Mouse (Mus musculus): ENCODE data around the gene Rngtt. TPM values are rescaled to one million over a fixed set of nuclear protein-coding genes. Genes with fewer than 3 reads are reported as not detected.
A peak's percentile ranks its signal among the peaks of the same experiment; 100 is the strongest.

Gene Rngtt
- polyA plus RNA-seq, 1 experiment from 2014 or later, result 39.3 TPM

DNA sequence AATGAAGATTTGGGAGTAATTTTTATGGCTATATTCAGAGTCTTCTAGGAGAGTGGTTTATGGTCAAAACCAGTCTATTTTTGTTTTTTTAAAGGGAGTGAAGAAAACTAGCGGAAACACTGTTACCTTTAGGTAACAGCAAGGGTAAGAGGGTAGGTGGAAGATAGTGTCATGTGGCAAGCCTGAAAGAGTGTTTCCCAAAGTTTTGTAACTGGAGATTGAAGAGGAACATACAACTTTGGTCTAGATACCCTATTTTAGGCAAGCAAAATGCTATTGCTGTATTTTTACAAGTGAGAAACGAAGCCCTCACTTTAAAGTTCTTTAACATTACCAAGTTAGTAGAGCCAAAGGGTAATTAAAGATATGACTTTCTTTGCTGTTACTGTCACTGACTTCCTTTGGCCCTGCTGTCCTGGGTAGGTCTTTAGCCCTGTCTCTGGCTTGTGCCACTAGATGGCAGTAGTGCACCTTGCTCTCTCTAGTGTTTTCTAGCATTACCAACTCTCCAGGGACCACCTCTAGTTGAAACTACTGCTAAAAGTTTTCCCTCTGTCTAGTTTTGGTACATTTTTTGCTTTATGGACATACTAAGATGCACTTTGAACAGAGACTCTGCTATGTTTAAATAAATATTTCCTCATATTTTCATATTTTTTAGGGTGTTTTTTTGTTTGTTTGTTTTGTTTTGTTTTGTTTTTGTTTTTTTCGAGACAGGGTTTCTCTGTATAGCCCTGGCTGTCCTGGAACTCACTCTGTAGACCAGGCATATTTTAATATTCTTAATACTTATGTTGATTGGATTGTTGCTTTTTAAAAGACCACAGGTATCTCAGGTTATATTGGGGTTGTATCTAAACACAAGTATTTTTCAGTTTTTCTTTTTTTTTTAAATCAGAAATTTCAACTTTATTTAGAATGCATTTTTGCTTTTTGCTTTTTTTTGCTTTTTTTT, 86.4 kb downstream of the Rngtt start:
- Histone ChIP-seq H3K27me3 (ENCODE audit: control insufficient read depth, insufficient read depth, low read length) (no peaks in the 10 kb centered on the region), H3K9ac (ENCODE audit: low read depth, low read length) (no peak overlapping the region), H3K4me2 (replicated peaks; ENCODE audit: low read depth, low read length) (no peak overlapping the region), H3K27ac (ENCODE audit: low read depth, low read length) (no peak overlapping the region), H3K4me1 (replicated peaks; ENCODE audit: control insufficient read depth, insufficient read depth, low read length) (no peaks in the 10 kb centered on the region), H3K9me3 (ENCODE audit: control insufficient read depth, low read length) (no peaks in the 10 kb centered on the region), H3K4me3 (ENCODE audit: low read depth, low read length) (no peak overlapping the region), H3K36me3 (ENCODE audit: control insufficient read depth, insufficient read depth, low read length) (no peaks in the 10 kb centered on the region)
- peak; percentile 67; the same call in 1 of the 2 replicates for ATAC-seq (ENCODE audit: low FRiP score)
- DNase-seq (ENCODE audit: low spot score), result peak; percentile 92
- WGBS, result 61% methylated on average over 3 of the region's 3 CpGs

DNA sequence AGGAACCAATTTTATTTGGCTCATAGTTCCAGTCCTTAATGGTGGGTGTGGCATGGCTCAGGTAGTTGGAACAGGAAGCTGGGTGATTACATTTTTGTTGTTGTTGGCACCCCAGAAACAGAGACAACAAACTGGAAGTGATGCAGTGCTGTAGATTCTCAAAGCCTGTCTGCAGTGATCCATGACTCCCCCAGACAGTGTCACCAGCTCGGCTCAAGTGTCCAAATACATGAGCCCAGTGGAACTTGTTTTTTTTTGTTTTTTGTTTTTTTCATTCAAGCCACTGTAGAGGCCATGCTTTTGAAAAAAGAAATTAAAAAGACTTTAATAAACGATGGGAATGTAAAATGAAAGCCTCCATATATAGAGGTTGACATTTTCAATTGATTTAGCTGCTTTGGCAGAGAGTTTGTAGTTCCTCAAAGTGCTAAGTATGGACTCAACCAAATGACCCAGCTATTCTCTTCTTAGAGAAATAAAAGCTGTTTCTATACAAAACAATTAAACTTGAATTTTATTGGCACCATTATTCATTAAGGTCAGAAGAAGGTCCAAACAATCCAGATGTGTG, 95.7 kb downstream of the Rngtt start:
- Histone ChIP-seq H3K4me2 (replicated peaks; ENCODE audit: low read depth, low read length) (no peak overlapping the region), H3K9ac (ENCODE audit: low read depth, low read length) (no peak overlapping the region), H3K4me1 (replicated peaks; ENCODE audit: control insufficient read depth, insufficient read depth, low read length) (no peaks in the 10 kb centered on the region), H3K4me3 (ENCODE audit: low read depth, low read length) (no peak overlapping the region), H3K9me3 (ENCODE audit: control insufficient read depth, low read length) (no peaks in the 10 kb centered on the region), H3K27me3 (ENCODE audit: control insufficient read depth, insufficient read depth, low read length) (no peaks in the 10 kb centered on the region), H3K27ac (ENCODE audit: low read depth, low read length) (no peak overlapping the region), H3K36me3 (ENCODE audit: control insufficient read depth, insufficient read depth, low read length) (no peaks in the 10 kb centered on the region)
- 75% methylated on average over 2 of the region's 2 CpGs for WGBS
- no peak for DNase-seq (ENCODE audit: low spot score)
- ATAC-seq (ENCODE audit: low FRiP score), result no peak

DNA sequence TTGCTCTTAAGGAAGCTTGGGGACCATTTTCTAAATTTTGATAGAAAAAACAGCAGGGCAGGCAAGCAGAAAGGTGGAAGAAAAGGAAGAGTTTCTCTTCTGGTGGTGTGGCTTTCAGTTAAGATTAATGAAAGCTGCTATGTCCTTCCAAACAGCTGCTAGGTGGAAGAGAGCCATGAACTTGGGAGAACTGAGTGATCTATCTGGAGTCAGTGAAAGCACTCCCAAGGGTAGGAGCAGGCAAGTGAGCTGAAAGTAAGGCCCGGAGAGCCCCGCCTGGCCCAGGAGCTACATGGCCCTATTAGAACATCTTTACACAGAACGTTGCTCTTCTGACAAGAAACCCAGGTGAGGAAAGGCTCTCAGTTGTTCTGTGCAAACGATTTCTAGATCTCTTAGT, 103.7 kb downstream of the Rngtt start:
- no peaks in the 10 kb centered on the region for H3K27me3 ChIP-seq (ENCODE audit: control insufficient read depth, insufficient read depth, low read length)
- H3K9ac ChIP-seq (ENCODE audit: low read depth, low read length), result no peak overlapping the region
- no peaks in the 10 kb centered on the region for H3K9me3 ChIP-seq (ENCODE audit: control insufficient read depth, low read length)
- H3K36me3 ChIP-seq (ENCODE audit: control insufficient read depth, insufficient read depth, low read length), result no peaks in the 10 kb centered on the region
- no peaks in the 10 kb centered on the region for H3K4me1 ChIP-seq (replicated peaks; ENCODE audit: control insufficient read depth, insufficient read depth, low read length)
- DNase-seq (ENCODE audit: low spot score), result no peak
- H3K4me3 ChIP-seq (ENCODE audit: low read depth, low read length), result no peak overlapping the region
- H3K27ac ChIP-seq (ENCODE audit: low read depth, low read length), result no peak overlapping the region
- no peak for ATAC-seq (ENCODE audit: low FRiP score)
- H3K4me2 ChIP-seq (replicated peaks; ENCODE audit: low read depth, low read length), result no peak overlapping the region
- 74% methylated on average over 4 of the region's 4 CpGs for WGBS

DNA sequence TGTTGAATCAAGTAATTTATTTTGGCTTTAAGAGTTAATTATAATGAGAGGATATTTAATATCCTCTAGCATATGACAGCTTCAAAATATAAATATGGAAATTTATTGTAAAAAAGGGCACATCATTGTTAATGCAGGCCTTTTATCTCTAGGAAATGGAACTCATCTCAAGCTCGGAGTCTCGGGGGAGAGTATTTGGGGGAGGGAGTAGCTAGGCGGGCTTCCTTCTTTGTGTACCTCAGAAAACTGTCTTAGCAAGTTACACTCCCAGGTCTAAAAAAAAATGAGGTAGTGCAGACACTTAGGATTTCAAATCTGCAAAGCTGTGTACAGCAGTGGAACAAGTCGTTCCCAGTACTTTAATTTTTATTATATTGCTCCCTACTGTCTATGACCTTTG, 104.7 kb downstream of the Rngtt start:
- 83% methylated on average over 4 of the region's 4 CpGs for WGBS
- Histone ChIP-seq H3K4me1 (replicated peaks; ENCODE audit: control insufficient read depth, insufficient read depth, low read length) (no peaks in the 10 kb centered on the region), H3K4me2 (replicated peaks; ENCODE audit: low read depth, low read length) (no peak overlapping the region), H3K36me3 (ENCODE audit: control insufficient read depth, insufficient read depth, low read length) (no peaks in the 10 kb centered on the region), H3K4me3 (ENCODE audit: low read depth, low read length) (no peak overlapping the region), H3K27me3 (ENCODE audit: control insufficient read depth, insufficient read depth, low read length) (no peaks in the 10 kb centered on the region), H3K27ac (ENCODE audit: low read depth, low read length) (no peak overlapping the region), H3K9ac (ENCODE audit: low read depth, low read length) (no peak overlapping the region), H3K9me3 (ENCODE audit: control insufficient read depth, low read length) (no peaks in the 10 kb centered on the region)
- no peak for ATAC-seq (ENCODE audit: low FRiP score)
- no peak for DNase-seq (ENCODE audit: low spot score)

DNA sequence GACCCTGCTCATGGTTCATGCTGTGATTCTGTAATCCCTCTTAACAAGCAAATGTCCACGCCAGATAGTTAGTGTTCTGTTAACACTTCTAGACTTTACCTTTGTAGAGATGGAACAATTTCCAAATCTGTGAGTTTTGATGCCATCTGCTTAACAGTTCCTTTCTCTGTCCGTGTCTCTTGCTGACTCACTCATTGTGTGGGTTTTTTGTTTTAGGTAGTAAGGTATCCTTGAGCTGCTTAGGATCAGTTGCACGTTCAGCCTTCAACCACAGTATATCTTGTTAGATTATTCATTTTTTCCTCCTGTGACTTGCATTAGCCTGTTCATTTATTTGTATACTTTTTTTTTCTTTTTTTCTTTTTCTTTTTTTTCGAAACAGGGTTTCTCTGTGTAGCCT, 107.3 kb downstream of the Rngtt start:
- WGBS, result 88% methylated on average over 4 of the region's 4 CpGs

DNA sequence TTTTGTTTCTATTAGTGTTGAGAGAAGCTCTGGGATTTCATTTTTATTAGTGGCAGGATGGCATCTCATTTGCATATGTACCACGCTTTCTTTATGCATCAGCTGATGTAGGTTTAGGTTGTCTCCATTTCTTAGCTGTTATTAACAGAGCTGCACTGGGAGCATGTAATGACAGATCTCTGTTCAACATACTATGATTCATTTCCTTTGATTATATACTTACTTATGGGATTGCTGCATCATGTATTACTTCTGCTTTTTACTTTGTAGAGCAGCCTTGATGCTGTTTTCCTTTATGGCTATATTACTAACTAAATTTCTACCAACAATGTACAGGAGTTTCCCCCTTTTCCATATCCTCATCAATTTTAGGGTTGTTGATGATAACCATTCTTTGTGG, 109.5 kb downstream of the Rngtt start:
- H3K4me1 ChIP-seq (replicated peaks; ENCODE audit: control insufficient read depth, insufficient read depth, low read length), result no peaks in the 10 kb centered on the region
- 94% methylated on average over 1 of the region's 1 CpGs for WGBS
- no peaks in the 10 kb centered on the region for H3K9me3 ChIP-seq (ENCODE audit: control insufficient read depth, low read length)
- H3K4me3 ChIP-seq (ENCODE audit: low read depth, low read length), result no peak overlapping the region
- DNase-seq (ENCODE audit: low spot score), result no peak
- no peak overlapping the region for H3K4me2 ChIP-seq (replicated peaks; ENCODE audit: low read depth, low read length)
- no peak for ATAC-seq (ENCODE audit: low FRiP score)
- H3K9ac ChIP-seq (ENCODE audit: low read depth, low read length), result no peak overlapping the region
- no peaks in the 10 kb centered on the region for H3K36me3 ChIP-seq (ENCODE audit: control insufficient read depth, insufficient read depth, low read length)
- no peak overlapping the region for H3K27ac ChIP-seq (ENCODE audit: low read depth, low read length)
- H3K27me3 ChIP-seq (ENCODE audit: control insufficient read depth, insufficient read depth, low read length), result no peaks in the 10 kb centered on the region

More for the DNA sequence above, 107.3 kb downstream of the Rngtt start:
- no peaks in the 10 kb centered on the region for H3K36me3 ChIP-seq (ENCODE audit: control insufficient read depth, insufficient read depth, low read length)
- no peak overlapping the region for H3K27ac ChIP-seq (ENCODE audit: low read depth, low read length)
- no peaks in the 10 kb centered on the region for H3K4me1 ChIP-seq (replicated peaks; ENCODE audit: control insufficient read depth, insufficient read depth, low read length)
- no peaks in the 10 kb centered on the region for H3K9me3 ChIP-seq (ENCODE audit: control insufficient read depth, low read length)
- H3K9ac ChIP-seq (ENCODE audit: low read depth, low read length), result no peak overlapping the region
- H3K4me3 ChIP-seq (ENCODE audit: low read depth, low read length), result no peak overlapping the region
- ATAC-seq (ENCODE audit: low FRiP score) (no peak), DNase-seq (ENCODE audit: low spot score) (no peak)
- H3K27me3 ChIP-seq (ENCODE audit: control insufficient read depth, insufficient read depth, low read length), result no peaks in the 10 kb centered on the region
- no peak overlapping the region for H3K4me2 ChIP-seq (replicated peaks; ENCODE audit: low read depth, low read length)

DNA sequence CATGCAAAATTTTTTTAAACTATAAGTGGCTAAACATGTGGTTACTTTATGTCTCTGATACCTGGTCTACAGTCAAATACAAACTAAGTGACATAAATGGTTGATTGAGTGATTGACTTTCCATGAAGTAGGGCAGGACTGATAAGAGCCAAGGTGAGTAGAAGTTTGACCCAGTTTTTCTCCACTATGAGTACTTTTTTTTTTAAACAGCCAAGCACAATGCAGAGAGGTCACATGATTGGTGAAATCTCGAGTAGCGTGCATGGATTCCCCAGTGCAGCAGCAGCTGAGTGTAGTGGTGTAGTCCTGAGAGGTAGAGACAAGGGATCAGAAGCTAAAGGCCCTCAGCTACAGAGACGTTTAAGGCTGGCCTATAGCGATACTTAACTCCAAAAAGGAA, 118.7 kb downstream of the Rngtt start:
- H3K36me3 ChIP-seq (ENCODE audit: control insufficient read depth, insufficient read depth, low read length), result no peaks in the 10 kb centered on the region
- no peaks in the 10 kb centered on the region for H3K4me1 ChIP-seq (replicated peaks; ENCODE audit: control insufficient read depth, insufficient read depth, low read length)
- DNase-seq (ENCODE audit: low spot score) (no peak), ATAC-seq (ENCODE audit: low FRiP score) (no peak)
- H3K4me3 ChIP-seq (ENCODE audit: low read depth, low read length), result no peak overlapping the region
- no peak overlapping the region for H3K9ac ChIP-seq (ENCODE audit: low read depth, low read length)
- H3K9me3 ChIP-seq (ENCODE audit: control insufficient read depth, low read length), result no peaks in the 10 kb centered on the region
- 68% methylated on average over 4 of the region's 4 CpGs for WGBS
- H3K27ac ChIP-seq (ENCODE audit: low read depth, low read length), result no peak overlapping the region
- H3K4me2 ChIP-seq (replicated peaks; ENCODE audit: low read depth, low read length), result no peak overlapping the region
- no peaks in the 10 kb centered on the region for H3K27me3 ChIP-seq (ENCODE audit: control insufficient read depth, insufficient read depth, low read length)

DNA sequence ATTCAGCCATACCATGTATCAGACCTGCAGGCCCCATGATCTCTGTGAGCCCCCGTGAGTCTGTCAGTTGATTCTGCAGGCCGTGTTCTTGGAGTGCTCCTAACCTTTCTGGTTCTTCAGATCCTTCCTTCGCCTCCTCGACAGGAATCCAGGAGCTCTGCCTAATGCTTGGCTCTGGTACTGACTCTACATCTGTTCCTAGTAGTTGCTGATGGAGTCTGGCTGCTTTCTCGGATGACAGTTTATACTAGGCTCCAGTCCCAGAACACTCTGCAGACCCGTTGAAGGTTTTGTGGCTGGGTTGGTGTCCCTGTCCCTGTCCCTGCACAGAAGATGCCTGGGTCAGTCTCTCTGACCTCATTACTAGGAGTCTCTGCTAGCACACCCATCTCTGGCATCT, 131.8 kb downstream of the Rngtt start:
- 88% methylated on average over 6 of the region's 6 CpGs for WGBS
- H3K9me3 ChIP-seq (ENCODE audit: control insufficient read depth, low read length), result no peaks in the 10 kb centered on the region
- no peak overlapping the region for H3K27ac ChIP-seq (ENCODE audit: low read depth, low read length)
- H3K27me3 ChIP-seq (ENCODE audit: control insufficient read depth, insufficient read depth, low read length), result no peaks in the 10 kb centered on the region
- H3K4me3 ChIP-seq (ENCODE audit: low read depth, low read length), result no peak overlapping the region
- H3K9ac ChIP-seq (ENCODE audit: low read depth, low read length), result no peak overlapping the region
- no peaks in the 10 kb centered on the region for H3K36me3 ChIP-seq (ENCODE audit: control insufficient read depth, insufficient read depth, low read length)
- H3K4me2 ChIP-seq (replicated peaks; ENCODE audit: low read depth, low read length), result no peak overlapping the region
- no peak for ATAC-seq (ENCODE audit: low FRiP score)
- DNase-seq (ENCODE audit: low spot score), result no peak
- no peaks in the 10 kb centered on the region for H3K4me1 ChIP-seq (replicated peaks; ENCODE audit: control insufficient read depth, insufficient read depth, low read length)

DNA sequence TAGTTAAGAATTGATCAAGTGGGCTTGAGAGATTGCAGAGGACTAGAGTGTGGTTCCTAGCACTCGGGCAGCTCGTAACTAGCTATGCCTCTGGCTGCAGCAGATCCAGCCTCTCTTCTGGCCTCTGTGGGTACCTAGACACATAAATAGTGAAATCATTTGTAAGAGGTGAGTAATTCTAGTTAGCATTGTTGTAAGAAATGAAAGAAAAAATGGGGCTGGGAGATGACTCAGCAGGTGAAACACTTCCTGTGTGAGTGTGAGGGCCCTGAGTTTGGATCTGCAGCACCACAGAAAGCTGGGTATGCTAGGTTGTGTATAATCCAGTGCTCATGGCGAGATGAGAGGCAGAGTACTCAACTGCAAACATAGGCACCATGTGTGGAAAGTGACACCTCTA, 136.2 kb downstream of the Rngtt start:
- Histone ChIP-seq H3K4me1 (replicated peaks; ENCODE audit: control insufficient read depth, insufficient read depth, low read length) (no peaks in the 10 kb centered on the region), H3K27ac (ENCODE audit: low read depth, low read length) (no peak overlapping the region), H3K4me3 (ENCODE audit: low read depth, low read length) (no peak overlapping the region), H3K9me3 (ENCODE audit: control insufficient read depth, low read length) (no peaks in the 10 kb centered on the region), H3K9ac (ENCODE audit: low read depth, low read length) (no peak overlapping the region), H3K4me2 (replicated peaks; ENCODE audit: low read depth, low read length) (no peak overlapping the region), H3K27me3 (ENCODE audit: control insufficient read depth, insufficient read depth, low read length) (no peaks in the 10 kb centered on the region), H3K36me3 (ENCODE audit: control insufficient read depth, insufficient read depth, low read length) (no peaks in the 10 kb centered on the region)
- 92% methylated on average over 3 of the region's 3 CpGs for WGBS
- DNase-seq (ENCODE audit: low spot score) (no peak), ATAC-seq (ENCODE audit: low FRiP score) (no peak)

All from hindbrain, embryonic 11.5 days (tissue).